Mouse (Mus musculus): Measurements from ENCODE around the gene Cntn4.

DNA sequence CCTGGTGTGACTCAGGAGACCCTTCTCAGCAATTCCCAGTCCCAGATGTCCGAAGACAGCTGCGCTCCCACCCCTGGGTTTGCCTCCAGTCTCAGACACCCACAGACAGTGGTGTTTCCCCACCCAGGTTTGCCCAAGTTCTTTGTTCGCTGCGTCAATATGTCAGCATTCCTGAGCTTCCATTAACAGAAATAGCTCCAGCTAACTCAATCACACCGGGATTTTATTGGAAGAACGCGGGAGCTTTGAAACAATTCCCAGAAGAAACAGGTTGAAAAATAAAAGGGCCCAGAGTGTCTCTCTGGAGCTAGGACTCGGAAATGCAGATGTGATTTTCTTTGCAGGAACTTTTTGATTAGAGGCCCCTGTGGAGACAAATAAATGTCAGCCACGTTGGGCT is 916.3 kb downstream of the Cntn4 start:
- TF ChIP-seq CTCF (IDR thresholded peaks at IDR 0.05; ENCODE audit: low read depth) (no peak), EP300 (IDR thresholded peaks at IDR 0.05; ENCODE audit: low read depth) (no peak)

Measured in liver, embryonic 14.5 days (tissue).